Mouse (Mus musculus): Measurements from ENCODE around the gene Usp42.
A peak's percentile ranks its signal among the peaks of the same experiment; 100 is the strongest.

The Usp42 gene

GRCm38 (mm10) chr5:143732180-143732891, at the start of gene Usp42:
Gene Usp42, minus strand, starts transcription at chr5:143732280.
- peak; percentile 94 for DNase-seq (ENCODE audit: low read depth)

DNA sequence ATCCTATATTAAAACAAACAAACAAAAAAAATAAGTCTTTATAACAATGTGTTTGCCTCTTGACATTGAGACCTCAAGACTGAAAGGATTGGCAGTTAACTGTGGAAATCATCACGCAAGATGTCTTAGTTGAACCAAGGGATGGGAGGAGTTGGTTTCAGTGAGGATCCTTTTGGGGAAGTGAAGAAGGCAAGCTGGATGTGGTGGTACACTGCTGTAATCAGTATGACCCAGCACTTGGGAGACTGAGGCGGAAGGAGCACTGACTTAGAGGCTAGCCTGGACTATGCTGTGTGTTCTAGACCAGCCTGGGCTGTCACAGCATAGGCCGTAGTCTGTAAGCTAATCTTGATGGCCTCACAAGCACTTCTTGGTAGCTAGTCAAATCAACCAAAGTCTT, 28.4 kb upstream of the Usp42 start:
- DNase-seq (ENCODE audit: low read depth) = no peak

DNA sequence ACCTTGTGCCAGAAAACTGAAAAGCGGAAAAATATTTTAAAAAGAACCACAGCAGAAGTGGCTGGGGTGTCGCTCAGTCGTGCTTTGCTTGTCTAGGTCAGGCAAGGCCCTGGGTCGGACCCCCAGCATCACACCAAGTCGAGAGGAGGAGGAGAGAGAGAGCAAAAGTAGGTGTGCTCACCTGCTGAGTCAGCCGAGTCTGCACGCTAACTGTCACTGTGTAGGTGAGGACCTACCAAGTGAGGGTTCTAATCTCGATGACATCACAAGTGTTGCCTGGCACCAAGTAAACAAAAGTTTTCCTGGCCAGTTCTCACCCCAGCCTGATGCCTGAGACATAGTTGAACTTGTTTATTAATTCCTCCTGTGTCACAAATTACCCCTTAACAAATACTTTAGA, 27.5 kb upstream of the Usp42 start:
- DNase-seq (ENCODE audit: low read depth) = no peak

DNA sequence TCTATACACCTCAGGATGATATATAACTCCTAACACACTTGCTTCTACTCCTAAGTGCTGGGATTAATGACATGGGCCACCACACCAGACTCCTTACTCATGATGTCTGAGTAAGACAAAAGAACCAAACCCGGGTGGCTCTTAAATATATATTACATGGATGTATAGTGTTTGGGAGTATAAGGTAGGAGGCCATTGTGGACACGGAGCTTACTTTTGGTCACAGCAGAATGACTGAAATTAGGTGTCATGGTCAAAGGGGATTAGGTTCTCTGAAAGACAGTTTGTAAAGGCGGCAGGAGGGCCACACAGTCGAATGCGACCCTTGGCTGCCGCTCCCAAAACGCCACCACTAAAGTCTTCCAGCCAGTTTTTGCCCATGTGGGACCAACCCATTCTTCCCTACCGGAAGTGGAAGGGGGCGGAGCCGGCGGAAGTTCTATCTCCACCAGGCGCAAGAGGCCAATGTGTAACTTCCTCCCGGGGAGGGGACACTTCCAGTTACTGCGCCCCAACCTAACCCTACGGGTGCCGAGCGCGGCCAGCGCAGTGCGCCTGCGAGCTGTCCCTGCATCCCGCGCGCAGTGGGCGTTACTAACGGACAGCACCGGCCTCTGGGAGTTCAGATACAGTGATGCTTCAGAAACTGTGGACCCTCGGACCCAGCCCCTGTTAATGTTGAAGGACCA, 25.8 kb upstream of the Usp42 start:
- peak; percentile 90 for DNase-seq (ENCODE audit: low read depth)

GRCm38 (mm10) chr5:143755529-143756141, 23.6 kb upstream of the Usp42 start:
- DNase-seq (ENCODE audit: low read depth) = no peak

DNA sequence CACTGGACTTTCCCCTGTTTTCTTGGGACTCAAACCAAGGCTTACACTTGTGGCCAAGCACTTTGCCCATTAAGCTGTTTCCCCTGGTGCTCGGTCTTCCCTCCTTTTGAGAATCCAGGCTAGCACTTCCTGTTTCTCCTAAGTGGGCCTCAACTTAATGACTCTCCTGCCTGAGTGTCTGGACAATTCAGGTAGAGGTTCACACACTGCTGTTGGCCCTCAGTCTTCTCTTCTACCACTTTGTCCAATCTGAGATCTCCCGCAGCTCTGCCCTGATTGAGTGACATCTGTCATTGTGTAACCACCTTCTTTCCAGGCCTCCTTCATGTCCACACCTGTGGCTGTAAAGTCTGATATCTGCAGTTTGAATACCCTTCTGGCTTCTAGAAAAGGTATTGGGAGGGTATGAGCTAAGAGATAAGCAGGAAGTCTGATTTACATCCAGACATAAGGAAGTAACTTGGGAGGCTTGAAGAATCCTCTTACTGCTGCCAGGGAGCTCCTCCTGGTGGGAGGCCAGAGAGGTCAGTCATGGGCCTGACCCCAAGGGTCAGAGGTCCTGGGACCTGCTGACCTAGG, 17.6 kb upstream of the Usp42 start:
- no peak for DNase-seq (ENCODE audit: low read depth)

GRCm38 (mm10) chr5:143731483-143732112, 482 bp downstream of the Usp42 start:
- DNase-seq (ENCODE audit: low read depth) = no peak

DNA sequence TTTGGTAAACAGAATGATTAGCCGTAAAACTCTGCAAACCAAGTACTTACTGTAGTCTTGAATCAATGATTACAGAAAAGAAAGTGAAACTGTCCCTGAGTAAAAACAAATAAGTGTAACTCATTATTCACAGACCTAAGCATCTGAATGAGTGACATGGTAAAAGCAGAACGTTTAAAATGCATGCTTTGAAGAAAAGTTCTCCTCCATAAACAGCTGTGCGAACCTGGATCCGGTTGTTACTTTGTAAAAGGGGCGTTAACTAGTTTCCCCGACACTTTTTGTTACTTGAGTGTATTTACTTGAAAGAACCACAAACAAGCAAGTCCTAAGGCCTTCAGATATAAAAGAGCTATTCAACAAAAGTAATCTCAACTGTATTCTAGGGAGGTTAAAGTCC, 1.2 kb downstream of the Usp42 start:
- DNase-seq (ENCODE audit: low read depth) = peak; percentile 46

DNA sequence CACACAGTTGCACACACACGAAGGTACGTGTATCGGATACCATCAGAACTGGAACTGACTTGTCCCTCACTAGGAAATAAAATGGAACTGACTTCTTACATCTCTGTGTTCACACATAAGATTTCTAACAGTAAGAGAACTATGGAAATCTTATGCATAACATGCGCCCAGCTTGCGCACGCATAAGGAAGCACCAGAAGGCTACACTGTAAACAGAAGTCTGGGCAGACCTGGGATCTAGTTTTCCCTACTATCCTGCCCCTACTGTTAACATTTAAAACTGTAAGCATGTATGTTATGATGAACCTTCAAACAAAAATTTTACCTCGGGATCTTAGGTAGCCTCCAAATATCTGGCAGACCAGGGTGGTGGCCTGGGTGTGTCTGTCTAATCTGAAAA, 10.1 kb downstream of the Usp42 start:
- no peak for DNase-seq (ENCODE audit: low read depth)

DNA sequence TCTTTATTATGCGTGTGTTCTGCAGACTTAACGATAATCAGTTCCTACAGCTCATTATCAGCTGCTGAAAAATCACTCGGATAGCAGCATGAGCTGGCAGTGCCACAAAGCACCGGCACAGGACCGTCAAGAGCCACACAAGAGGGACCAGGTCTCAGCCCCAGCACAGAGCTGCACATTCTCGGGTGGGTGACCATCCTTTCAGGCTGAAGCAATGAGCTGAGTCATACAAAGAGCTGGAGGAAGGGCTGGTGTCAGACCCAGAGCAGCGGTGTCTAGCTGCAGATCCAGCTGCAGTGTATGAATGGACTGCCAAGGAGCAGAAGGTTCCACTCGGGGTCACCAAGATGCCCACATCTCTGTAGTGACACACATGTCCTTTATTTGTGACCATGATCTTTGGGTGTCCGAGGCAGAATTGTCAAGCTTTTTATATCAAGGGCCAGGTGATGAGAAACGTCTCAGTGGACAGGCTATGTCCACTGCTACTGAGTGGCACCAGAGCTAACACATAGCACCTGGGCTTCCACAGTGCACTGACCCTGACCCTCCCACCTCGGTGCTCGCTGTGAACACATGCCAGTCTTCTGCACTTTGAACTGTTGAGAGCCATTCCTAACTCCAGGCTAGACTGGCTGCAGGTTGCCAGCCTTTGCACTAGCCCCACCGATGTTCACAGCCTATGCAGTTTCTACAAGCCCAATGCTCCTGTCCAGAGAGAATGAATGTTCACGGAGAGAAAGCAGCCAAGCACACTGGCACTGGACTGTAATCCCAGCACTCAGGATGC, 19.9 kb downstream of the Usp42 start:
- no peak for DNase-seq (ENCODE audit: low read depth)

DNA sequence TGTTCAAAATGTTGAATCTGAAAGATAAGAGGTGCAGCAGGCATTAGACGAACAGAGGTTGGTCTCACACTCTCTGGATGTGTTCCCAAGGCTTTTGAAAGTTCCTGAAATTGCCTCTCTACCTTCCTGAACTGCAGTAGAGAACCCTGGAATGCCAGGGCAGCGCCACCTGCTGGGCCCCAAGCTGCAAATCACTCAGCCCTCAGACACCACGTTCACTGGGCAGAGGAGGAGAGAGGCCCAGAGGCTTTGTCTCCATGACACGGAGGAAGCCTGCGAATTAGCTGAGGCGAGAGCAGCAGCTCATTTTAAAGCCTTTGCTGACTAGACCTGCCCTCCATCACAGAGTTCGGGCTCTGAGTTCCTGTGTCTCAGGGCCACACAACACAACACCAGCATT, 20.8 kb downstream of the Usp42 start:
- peak; percentile 45 for DNase-seq (ENCODE audit: low read depth)

DNA sequence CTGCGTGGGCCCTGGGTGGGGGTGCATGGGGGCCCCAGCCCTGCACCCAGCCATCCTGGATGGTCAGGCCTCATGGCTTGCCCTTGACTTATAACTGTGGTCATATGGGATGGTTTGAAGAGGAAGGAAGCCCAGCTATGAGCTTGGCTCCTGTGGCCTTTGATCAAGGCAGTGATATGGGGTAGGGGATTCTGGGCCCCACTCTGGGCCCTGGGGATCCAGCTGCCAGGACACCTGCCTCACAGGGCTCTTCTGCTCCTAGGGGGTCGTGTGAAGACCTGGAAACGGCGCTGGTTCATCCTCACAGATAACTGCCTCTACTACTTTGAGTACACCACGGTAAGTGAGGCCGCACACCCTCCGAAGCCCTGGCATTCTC, 25.3 kb downstream of the Usp42 start:
- DNase-seq (ENCODE audit: low read depth) = peak; percentile 23

DNA sequence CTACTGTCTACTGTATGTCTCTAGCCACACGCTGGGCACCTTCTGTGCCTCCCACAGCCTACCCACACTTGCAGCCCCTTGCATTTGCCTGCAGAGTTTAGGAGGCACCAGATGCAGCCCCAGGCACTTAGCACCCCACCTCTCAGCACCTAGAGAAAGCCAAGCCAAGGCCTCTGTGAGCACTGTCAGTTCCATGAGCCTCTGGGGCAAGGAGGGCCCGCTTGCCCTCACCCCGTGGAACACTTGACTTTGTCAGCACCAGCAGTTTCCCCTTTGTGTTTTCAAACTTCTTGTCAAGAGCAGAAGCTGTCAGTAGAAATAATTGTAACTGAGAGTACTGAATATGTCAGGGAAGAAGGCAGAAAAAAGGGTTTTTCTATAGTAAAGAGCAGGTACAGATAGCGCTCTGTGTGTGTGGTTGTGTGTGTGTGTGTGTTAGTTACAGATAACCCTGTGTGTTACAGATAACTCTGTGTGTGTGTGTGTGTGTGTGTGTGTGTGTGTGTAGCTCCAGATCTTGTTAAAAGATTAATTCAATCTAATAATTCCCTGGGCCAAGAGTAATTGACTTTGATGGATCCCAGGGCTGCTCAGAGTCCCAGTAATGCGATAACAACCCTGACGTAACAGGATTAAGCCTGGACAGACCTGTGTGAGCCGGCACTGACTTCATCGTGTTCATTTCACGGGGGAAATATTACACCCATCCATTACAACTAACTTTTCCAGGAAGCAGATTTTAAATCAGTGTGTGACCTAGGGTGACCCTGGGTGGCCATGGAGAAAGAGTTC, 25.9 kb downstream of the Usp42 start:
- DNase-seq (ENCODE audit: low read depth) = no peak

- DNase-seq (ENCODE audit: low read depth) = no peak
These were observed 26.5 kb downstream of the Usp42 start for GRCm38 (mm10) chr5:143705659-143705982.

DNA sequence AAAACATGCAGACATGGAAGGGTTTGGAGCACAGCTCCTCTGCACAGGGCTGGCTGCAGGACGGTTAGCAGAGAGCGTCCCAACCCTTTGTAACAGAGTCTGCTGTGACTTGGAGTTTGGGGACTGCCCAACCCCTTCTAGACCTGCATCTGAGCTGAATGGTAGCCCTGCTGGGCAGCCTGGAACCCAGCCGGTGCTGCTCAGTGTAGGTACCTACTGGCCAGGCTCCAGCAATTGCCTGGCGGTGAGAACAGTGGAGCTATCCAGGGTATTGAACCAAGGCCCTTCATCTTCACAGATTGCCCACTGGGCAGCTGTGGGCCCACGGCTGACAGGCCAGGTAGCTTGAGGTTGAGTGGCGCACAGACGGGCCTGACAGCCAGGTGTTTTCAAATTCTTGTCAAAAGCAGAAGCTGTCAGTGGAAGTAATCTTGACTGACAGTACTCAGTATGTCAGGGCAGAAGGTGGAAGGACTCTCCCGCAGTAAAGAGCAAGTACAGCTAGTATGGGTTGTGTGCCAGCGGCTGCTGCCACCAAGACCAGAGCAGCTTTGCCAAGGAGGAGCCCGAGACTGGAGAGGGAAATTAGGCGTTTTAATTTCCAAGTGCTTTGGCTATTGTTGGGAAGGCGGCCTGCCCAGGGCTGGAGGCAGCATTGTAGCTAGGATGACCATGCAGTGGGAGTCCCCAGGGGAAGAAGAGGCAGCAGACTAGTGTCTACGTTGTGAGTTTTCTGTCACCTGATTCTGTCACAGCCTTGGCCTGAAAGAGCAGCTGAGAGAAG, 27.0 kb downstream of the Usp42 start:
- DNase-seq (ENCODE audit: low read depth) = no peak

- no peak for DNase-seq (ENCODE audit: low read depth)
These were observed 31.0 kb downstream of the Usp42 start for GRCm38 (mm10) chr5:143701074-143701473.

DNA sequence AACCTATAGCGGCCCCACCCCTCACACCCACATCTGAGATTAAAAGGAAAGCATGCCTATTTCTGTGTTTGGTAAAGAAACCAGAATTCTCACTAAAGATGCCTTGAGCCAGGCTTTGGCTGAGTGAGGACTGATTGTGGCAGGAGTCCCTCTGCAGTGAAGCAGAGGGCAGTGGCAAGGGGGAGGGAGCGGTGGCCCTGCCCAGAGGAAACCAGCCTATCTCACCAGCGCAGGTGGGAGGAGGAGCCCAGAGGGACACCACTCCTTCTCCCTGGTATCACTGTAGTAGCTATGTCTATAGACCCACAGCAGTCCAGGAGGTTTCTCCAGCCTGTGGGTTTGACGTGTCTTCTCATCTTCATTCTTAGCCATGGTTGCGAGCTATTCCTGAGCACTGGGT, 31.8 kb downstream of the Usp42 start:
- no peak for DNase-seq (ENCODE audit: low read depth)

- peak; percentile 29 for DNase-seq (ENCODE audit: low read depth)
These were observed 33.6 kb downstream of the Usp42 start for GRCm38 (mm10) chr5:143698454-143698853.

- peak; percentile 78 for DNase-seq (ENCODE audit: low read depth)
These were observed 35.8 kb downstream of the Usp42 start for GRCm38 (mm10) chr5:143696323-143696722.

DNA sequence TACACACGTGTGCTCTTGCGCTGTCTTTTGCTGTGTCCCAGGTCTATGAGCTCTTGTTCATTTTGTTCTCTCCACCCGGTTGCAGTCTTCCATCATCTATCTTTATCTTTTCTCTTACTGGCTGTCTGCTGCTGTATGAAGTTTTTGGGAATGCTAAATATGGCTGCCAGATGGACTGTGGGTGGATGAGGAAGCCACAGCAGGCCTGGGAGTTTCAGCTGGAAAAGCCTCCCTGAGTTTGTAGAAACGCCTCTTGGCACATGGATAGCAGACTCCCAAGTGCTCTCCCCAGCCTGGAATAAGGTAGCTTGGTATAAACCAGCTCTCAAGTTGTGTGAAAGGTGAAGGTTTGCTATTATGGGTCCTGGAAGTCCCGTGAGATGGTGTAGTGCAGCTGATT, 41.2 kb downstream of the Usp42 start:
- no peak for DNase-seq (ENCODE audit: low read depth)
